Mouse (Mus musculus): ENCODE data around the gene Rbpms2. TPM values are rescaled to one million over a fixed set of nuclear protein-coding genes. Genes with fewer than 3 reads are reported as not detected.

Rbpms2 gene
- 34.8 and 36.5 TPM in 2 replicates for polyA plus RNA-seq (2014; fragmentation: Nextera tagmentation; extraction: Ambion mirVana)

DNA sequence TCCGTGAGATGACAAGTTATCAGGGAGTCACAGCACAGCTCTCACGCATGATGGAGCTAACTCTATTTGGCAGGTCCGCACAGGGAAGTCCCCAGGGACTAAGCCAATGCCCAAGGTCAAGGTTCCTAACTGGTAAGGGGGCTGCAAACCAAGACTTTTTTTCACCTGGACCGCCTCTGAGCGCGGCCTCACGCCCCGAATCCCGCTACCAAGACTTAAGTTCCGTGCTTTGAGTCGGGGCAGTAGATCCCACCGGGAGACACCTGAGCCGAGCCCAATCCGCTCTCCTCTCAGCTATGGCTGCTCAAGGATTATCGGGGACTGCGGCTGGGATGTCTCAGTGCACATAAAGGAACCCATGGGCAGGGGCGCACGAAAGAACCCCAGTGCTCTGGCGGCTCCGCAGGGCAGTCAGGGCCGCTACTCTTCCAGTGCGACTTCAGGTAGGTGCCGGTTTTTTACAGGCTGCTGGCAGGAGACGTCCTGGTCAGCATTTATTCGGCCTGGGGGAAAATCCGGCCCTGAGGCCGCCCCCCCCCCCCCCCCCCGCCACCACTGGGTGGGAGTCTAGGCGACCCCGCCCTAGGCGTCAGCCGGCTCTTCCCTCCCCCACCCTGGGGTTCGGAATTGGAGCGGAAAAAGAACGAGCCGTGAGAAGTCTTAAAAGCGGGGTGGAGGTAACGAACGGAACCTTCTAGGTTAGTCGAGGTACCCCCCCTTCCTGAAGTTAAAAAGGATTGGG, at the start of gene Rbpms2:
Gene Rbpms2, plus strand, starts transcription at position 624 of the 742 bp plus-strand sequence.
- no peaks in the 10 kb centered on the region for H3K36me3 ChIP-seq (ENCODE audit: control insufficient read depth, insufficient read depth, low read length)
- peak; percentile 45 for DNase-seq (ENCODE audit: low spot score)
- H3K4me2 ChIP-seq = peak within 1 kb of the TSS; percentile 96
- no peaks in the 10 kb centered on the region for H3K9me3 ChIP-seq (ENCODE audit: control insufficient read depth, low read length)
- peak within 1 kb of the TSS; percentile 74 for H3K9ac ChIP-seq (ENCODE audit: low read depth, low read length)
- peak within 1 kb of the TSS; percentile 73 for H3K4me3 ChIP-seq (ENCODE audit: low read depth, low read length)
- H3K27ac ChIP-seq (ENCODE audit: low read depth, low read length) = peak within 1 kb of the TSS; percentile 23
- peaks cover 56% of the 10 kb centered on the region for H3K27me3 ChIP-seq (replicated peaks; ENCODE audit: control insufficient read depth, insufficient read depth, low read length)
- WGBS = 2% methylated on average over 36 of the region's 40 CpGs
- no peak for ATAC-seq (replicated peaks; ENCODE audit: low FRiP score)
- peaks cover 14% of the 10 kb centered on the region for H3K4me1 ChIP-seq (replicated peaks; ENCODE audit: control insufficient read depth, insufficient read depth, low read length)

DNA sequence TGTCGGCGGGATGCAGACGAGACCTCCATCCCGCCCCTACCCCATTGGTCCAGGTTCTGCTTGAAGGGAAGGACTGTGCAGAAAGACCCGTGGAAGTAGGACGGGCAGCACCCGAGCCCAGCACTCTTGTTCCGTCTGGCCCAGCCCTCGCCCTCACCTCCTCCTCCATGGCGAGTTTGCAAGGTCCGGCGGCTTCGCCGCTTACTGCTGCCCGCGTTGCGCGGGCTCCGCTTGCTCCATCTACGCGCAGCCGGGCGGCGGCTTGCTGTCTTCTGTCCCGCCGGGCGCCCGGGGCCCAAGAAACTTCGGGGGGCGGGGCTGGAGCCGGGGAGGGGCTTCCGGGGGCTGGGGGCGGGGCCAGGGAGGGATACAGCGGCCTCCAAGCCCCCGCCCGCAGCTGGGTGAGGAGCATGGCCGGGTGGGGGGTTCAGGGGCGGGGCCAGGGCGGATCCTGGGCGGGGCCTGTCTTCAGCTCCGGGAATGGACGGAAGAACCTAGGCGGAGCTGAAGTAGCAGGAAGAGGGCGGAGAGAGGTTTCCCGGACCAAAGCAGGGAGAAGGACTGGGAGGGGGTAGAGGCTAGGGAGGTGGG, 49.6 kb upstream of the Rbpms2 start, which contains the start of gene Plekho2:
Gene Plekho2, minus strand, starts transcription at position 260 of the 591 bp plus-strand sequence.
- Histone ChIP-seq H3K36me3 (ENCODE audit: control insufficient read depth, insufficient read depth, low read length) (no peaks in the 10 kb centered on the region), H3K4me2 (peak within 1 kb of the TSS; percentile 84), H3K9me3 (ENCODE audit: control insufficient read depth, low read length) (no peaks in the 10 kb centered on the region), H3K27me3 (replicated peaks; ENCODE audit: control insufficient read depth, insufficient read depth, low read length) (no peaks in the 10 kb centered on the region), H3K27ac (ENCODE audit: low read depth, low read length) (peak within 1 kb of the TSS; percentile 91), H3K9ac (ENCODE audit: low read depth, low read length) (peak within 1 kb of the TSS; percentile 69), H3K4me3 (ENCODE audit: low read depth, low read length) (peak within 1 kb of the TSS; percentile 73), H3K4me1 (replicated peaks; ENCODE audit: control insufficient read depth, insufficient read depth, low read length) (peaks cover 47% of the 10 kb centered on the region)
- 1% methylated on average over 40 of the region's 45 CpGs for WGBS
- ATAC-seq (replicated peaks; ENCODE audit: low FRiP score) = peak; percentile 84
- peak; percentile 100 for DNase-seq (ENCODE audit: low spot score)

DNA sequence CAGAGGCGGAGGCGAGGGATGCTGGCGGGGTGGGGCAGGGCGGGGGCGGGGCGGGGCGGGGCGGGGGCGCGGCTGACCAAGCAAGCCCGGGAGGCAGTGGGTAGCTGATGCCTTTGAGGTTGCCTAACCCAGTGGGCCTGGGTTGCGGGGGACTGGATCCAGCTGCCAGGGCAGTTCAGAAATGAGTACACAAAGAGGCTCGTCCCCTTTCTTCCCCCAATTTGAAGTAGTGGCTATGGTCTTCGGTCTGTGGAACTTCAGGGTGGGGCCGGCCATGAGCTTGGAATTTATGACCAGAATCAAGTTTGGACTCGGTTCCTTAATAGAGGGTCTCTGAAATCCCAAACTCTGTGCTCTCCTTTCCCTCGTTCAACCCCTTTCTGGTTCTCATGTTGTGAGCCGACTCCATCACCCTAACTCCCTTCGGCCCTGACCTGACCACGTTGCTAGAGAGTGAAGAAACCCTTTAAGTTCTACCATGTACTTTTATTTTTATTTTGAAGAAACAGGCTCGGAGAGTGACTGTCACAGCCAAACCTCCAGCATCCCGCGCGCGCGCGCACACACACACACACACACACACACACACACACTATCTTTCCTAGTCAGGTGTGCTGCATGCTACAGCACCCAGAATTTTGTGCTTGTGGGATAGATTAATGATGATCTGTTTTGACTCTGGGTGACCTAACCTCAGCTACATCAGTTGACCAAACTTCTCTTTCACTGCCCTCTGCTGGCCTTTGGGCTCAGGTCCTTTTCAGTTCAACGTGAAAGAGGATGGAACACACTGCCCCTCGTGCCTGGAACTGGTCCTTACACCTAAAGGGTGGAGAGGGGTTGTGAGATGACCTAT, 48.8 kb upstream of the Rbpms2 start:
- ATAC-seq (replicated peaks; ENCODE audit: low FRiP score) = peak; percentile 61
- H3K4me1 ChIP-seq (replicated peaks; ENCODE audit: control insufficient read depth, insufficient read depth, low read length) = peaks cover 41% of the 10 kb centered on the region
- H3K9me3 ChIP-seq (ENCODE audit: control insufficient read depth, low read length) = no peaks in the 10 kb centered on the region
- peak; percentile 75 for DNase-seq (ENCODE audit: low spot score)
- no peaks in the 10 kb centered on the region for H3K36me3 ChIP-seq (ENCODE audit: control insufficient read depth, insufficient read depth, low read length)
- H3K27ac ChIP-seq (ENCODE audit: low read depth, low read length) = peak overlapping the region; percentile 91
- peak overlapping the region; percentile 73 for H3K4me3 ChIP-seq (ENCODE audit: low read depth, low read length)
- no peaks in the 10 kb centered on the region for H3K27me3 ChIP-seq (replicated peaks; ENCODE audit: control insufficient read depth, insufficient read depth, low read length)
- 6% methylated on average over 22 of the region's 29 CpGs for WGBS
- peak overlapping the region; percentile 53 for H3K9ac ChIP-seq (ENCODE audit: low read depth, low read length)
- peak overlapping the region; percentile 84 for H3K4me2 ChIP-seq

DNA sequence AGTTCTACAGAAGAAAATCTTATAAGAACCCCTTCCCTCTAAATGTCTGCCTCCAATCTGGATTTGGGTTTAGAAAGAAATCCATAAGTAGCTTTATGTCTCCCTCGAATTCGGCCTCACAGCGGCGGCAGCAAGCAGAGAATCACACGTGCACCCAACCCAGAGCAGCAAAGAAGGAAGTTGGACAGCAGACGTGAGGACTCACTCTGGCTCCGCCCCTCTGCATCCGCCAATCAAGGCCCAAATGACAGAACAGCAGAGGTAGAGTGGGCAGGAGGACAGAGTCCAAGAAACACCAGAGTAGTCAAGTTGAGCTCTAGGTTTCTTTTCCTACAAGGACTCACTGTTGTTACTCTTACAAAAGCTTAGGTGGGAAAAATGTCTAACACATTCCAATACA, 46.4 kb upstream of the Rbpms2 start:
- DNase-seq (ENCODE audit: low spot score) (no peak), ATAC-seq (replicated peaks; ENCODE audit: low FRiP score) (no peak)
- 8% methylated on average over 8 of the region's 8 CpGs for WGBS
- no peak overlapping the region for H3K4me3 ChIP-seq (ENCODE audit: low read depth, low read length)
- H3K27ac ChIP-seq (ENCODE audit: low read depth, low read length) = no peak overlapping the region; the same call in 1 of the 2 replicates
- H3K9me3 ChIP-seq (ENCODE audit: control insufficient read depth, low read length) = no peaks in the 10 kb centered on the region
- peak overlapping the region; percentile 14; the same call in 1 of the 2 replicates for H3K4me2 ChIP-seq
- no peaks in the 10 kb centered on the region for H3K36me3 ChIP-seq (ENCODE audit: control insufficient read depth, insufficient read depth, low read length)
- H3K27me3 ChIP-seq (replicated peaks; ENCODE audit: control insufficient read depth, insufficient read depth, low read length) = no peaks in the 10 kb centered on the region
- no peak overlapping the region for H3K9ac ChIP-seq (ENCODE audit: low read depth, low read length)
- H3K4me1 ChIP-seq (replicated peaks; ENCODE audit: control insufficient read depth, insufficient read depth, low read length) = peaks cover 22% of the 10 kb centered on the region

DNA sequence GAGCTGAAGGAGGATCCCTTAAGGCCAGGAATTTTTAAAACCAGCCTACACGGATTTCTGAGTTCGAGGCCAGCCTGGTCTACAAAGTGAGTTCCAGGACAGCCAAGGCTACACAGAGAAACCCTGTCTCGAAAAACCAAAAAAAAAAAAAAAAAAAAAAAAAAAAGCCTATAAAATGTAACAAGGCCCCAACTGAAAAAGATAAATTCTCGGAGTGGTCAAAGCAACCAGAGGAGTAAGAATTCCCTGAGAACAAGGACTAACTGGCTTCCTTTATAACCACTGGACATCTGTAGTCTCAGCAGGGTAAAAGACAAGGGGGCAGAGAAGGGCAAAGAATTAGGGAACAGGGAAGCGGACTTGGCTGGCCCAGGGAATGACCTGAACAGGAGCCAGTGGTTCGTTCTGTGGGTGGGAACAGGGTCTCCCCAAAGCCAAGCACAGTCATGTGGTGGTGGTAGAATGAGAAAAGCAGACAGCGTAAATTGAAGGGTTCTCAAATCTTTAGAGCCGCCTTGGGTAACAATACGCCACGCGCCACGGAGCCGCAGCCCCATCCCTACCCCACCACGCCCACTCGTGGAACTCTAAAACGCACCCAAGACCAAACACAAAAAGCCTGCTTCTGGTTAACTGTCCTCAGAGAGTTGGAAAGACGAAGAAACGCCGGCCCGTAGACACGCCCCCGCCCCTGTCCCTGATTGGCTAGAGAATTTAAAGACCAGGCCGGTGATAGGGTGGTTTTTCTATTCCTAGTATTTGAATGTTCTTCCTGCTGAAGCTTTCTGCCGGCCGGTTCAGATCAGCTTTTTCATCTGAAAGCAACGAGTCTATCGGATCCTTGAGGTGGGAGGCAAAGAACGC, 42.8 kb upstream of the Rbpms2 start, which contains the start of gene Pif1:
Gene Pif1, plus strand, starts transcription at position 755 of the 864 bp plus-strand sequence.
- peak within 1 kb of the TSS; percentile 64 for H3K4me3 ChIP-seq (ENCODE audit: low read depth, low read length)
- H3K9ac ChIP-seq (ENCODE audit: low read depth, low read length) = peak within 1 kb of the TSS; percentile 83
- ATAC-seq (replicated peaks; ENCODE audit: low FRiP score) (peak; percentile 83), DNase-seq (ENCODE audit: low spot score) (peak; percentile 88)
- H3K4me1 ChIP-seq (replicated peaks; ENCODE audit: control insufficient read depth, insufficient read depth, low read length) = peaks cover 17% of the 10 kb centered on the region
- H3K27ac ChIP-seq (ENCODE audit: low read depth, low read length) = peak within 1 kb of the TSS; percentile 51
- H3K9me3 ChIP-seq (ENCODE audit: control insufficient read depth, low read length) = no peaks in the 10 kb centered on the region
- 9% methylated on average over 28 of the region's 28 CpGs for WGBS
- H3K4me2 ChIP-seq = peak within 1 kb of the TSS; percentile 81
- no peaks in the 10 kb centered on the region for H3K27me3 ChIP-seq (replicated peaks; ENCODE audit: control insufficient read depth, insufficient read depth, low read length)
- H3K36me3 ChIP-seq (ENCODE audit: control insufficient read depth, insufficient read depth, low read length) = peaks cover 21% of the 10 kb centered on the region

DNA sequence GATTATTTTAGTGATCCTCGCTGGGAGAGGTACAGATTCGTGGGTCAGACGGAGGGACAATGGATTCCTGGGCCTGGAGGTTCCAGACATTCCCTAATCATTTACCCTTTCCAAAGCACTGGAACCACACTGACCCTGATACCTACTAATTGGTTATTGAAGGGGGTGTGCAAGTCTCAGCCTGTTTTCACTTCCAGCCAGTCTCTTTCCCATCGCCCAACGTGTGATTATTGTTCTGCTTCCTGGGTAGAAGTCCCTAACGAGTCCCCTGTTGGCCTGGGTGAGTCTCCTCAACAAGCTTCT, 42.2 kb upstream of the Rbpms2 start:
- WGBS = 0% methylated on average over 6 of the region's 6 CpGs
- peak overlapping the region; percentile 83 for H3K9ac ChIP-seq (ENCODE audit: low read depth, low read length)
- no peak; the same call in 1 of the 2 replicates for ATAC-seq (replicated peaks; ENCODE audit: low FRiP score)
- peak overlapping the region; percentile 64 for H3K4me3 ChIP-seq (ENCODE audit: low read depth, low read length)
- peaks cover 17% of the 10 kb centered on the region for H3K4me1 ChIP-seq (replicated peaks; ENCODE audit: control insufficient read depth, insufficient read depth, low read length)
- peak overlapping the region; percentile 51 for H3K27ac ChIP-seq (ENCODE audit: low read depth, low read length)
- peak overlapping the region; percentile 81 for H3K4me2 ChIP-seq
- H3K9me3 ChIP-seq (ENCODE audit: control insufficient read depth, low read length) = no peaks in the 10 kb centered on the region
- H3K27me3 ChIP-seq (replicated peaks; ENCODE audit: control insufficient read depth, insufficient read depth, low read length) = no peaks in the 10 kb centered on the region
- peak; percentile 63 for DNase-seq (ENCODE audit: low spot score)
- H3K36me3 ChIP-seq (ENCODE audit: control insufficient read depth, insufficient read depth, low read length) = peaks cover 24% of the 10 kb centered on the region

DNA sequence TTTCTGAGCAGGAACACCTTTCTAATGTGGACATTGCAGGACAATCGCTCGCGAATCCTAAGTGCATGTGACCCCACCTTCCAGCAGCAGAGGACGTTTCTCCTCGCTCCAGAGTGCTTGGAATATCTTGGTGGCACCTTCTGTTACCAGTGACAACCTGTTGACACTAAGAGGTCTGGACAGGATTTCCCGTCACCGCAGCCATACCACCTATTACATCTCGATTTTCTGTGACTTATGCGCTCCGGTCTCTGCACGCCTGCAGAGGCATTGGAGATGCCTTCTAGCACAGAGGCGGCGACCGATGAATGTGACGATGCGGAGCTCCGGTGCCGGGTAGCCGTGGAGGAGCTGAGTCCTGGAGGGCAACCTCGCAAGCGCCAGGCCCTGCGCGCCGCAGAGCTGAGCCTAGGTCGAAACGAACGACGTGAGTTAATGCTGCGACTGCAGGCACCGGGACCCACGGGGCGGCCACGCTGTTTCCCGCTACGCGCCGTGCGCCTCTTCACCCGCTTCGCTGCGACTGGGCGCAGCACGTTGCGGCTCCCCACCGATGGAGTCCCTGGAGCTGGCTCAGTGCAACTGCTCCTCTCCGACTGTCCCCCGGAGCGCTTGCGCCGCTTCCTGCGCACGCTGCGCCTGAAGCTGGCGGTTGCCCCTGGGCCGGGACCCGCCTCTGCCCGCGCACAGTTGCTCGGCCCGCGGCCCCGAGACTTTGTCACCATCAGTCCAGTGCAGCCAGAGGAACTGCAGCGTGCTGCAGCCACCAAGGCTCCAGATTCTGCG, 41.7 kb upstream of the Rbpms2 start:
- peak; percentile 69 for DNase-seq (ENCODE audit: low spot score)
- H3K36me3 ChIP-seq (ENCODE audit: control insufficient read depth, insufficient read depth, low read length) = peaks cover 25% of the 10 kb centered on the region
- peak; percentile 45 for ATAC-seq (replicated peaks; ENCODE audit: low FRiP score)
- no peaks in the 10 kb centered on the region for H3K9me3 ChIP-seq (ENCODE audit: control insufficient read depth, low read length)
- peak overlapping the region; percentile 81 for H3K4me2 ChIP-seq
- H3K27me3 ChIP-seq (replicated peaks; ENCODE audit: control insufficient read depth, insufficient read depth, low read length) = no peaks in the 10 kb centered on the region
- peaks cover 17% of the 10 kb centered on the region for H3K4me1 ChIP-seq (replicated peaks; ENCODE audit: control insufficient read depth, insufficient read depth, low read length)
- H3K27ac ChIP-seq (ENCODE audit: low read depth, low read length) = peak overlapping the region; percentile 51
- under 1% methylated on average over 64 of the region's 64 CpGs for WGBS
- H3K4me3 ChIP-seq (ENCODE audit: low read depth, low read length) = peak overlapping the region; percentile 64
- peak overlapping the region; percentile 83 for H3K9ac ChIP-seq (ENCODE audit: low read depth, low read length)
